Mouse (Mus musculus) midbrain, embryonic 16.5 days (tissue): ENCODE measurements at regions not wholly inside any gene's neighbourhood (a gene's known extent, or its start where the extent isn't known, plus 50 kb on each side); places are given as distances from the start of the nearest gene placed in this dataset.

Source experiments
- ATAC-seq: fragments of 200-750 bp; cut with Nextera tagmentation; 2 replicates; pipeline ENCODE4 v1.8.0; 2017; ENCODE audit warnings: moderate TSS enrichment
- H3K27ac ChIP-seq: fragments of 300-500 bp; sonication (generic); 2 replicates; pipeline ENCODE4 v1.5.1; 2014; ENCODE audit warnings: mild to moderate bottlenecking, low read length, mixed read lengths
- H3K27me3 ChIP-seq: fragments of 300-500 bp; sonication (generic); 2 replicates; pipeline ENCODE4 v1.6.1; 2014; ENCODE audit warnings: low read depth, low read length, mixed read lengths; ENCODE audit not compliant: control insufficient read depth, insufficient read depth
- H3K36me3 ChIP-seq: fragments of 300-500 bp; sonication (generic); 2 replicates; pipeline ENCODE4 v1.6.1; 2014; ENCODE audit warnings: mild to moderate bottlenecking, low read length, moderate library complexity, mixed read lengths; ENCODE audit not compliant: control insufficient read depth, insufficient read depth
- H3K4me1 ChIP-seq: fragments of 300-500 bp; sonication (generic); 2 replicates; pipeline ENCODE4 v1.6.1; 2014; ENCODE audit warnings: mild to moderate bottlenecking, low read length, mixed read lengths; ENCODE audit not compliant: control insufficient read depth, insufficient read depth
- H3K4me2 ChIP-seq: fragments of 300-500 bp; sonication (generic); 2 replicates; pipeline ENCODE4 v1.6.1; 2014; ENCODE audit warnings: mild to moderate bottlenecking, low read length, mixed read lengths
- H3K4me3 ChIP-seq: fragments of 300-500 bp; sonication (generic); 2 replicates; pipeline ENCODE4 v1.5.1; 2014; ENCODE audit warnings: low read depth, mild to moderate bottlenecking, low read length, moderate library complexity, mixed read lengths
- H3K9ac ChIP-seq: fragments of 300-500 bp; sonication (generic); 2 replicates; pipeline ENCODE4 v1.6.1; 2014; ENCODE audit warnings: low read depth, low read length, mixed read lengths
- H3K9me3 ChIP-seq: fragments of 300-500 bp; sonication (generic); replicated peaks from 2 replicates; pipeline ENCODE4 v1.6.1; 2014; ENCODE audit warnings: mild to moderate bottlenecking, low read length, mixed read lengths; ENCODE audit not compliant: control insufficient read depth, poor library complexity, severe bottlenecking
- WGBS: fragments of 180-500 bp; shearing (Covaris S2); extraction: QIAGEN DNeasy Blood & Tissue Kit; methylation state at CpG from one replicate; pipeline ENCODE4 v1.1.7; 2014; 5-methylcytosine and 5-hydroxymethylcytosine counted together

GRCm38 (mm10) chr13:7306995-7307394 lies 658.4 kb upstream of the Pfkp start:
- H3K36me3 ChIP-seq = no peaks in the 10 kb centered on the region
- H3K9ac ChIP-seq = no peak overlapping the region
- H3K4me1 ChIP-seq = no peaks in the 10 kb centered on the region
- no peaks in the 10 kb centered on the region for H3K27me3 ChIP-seq
- no peaks in the 10 kb centered on the region for H3K9me3 ChIP-seq
- no peak overlapping the region for H3K4me3 ChIP-seq
- no peak for ATAC-seq
- no peak overlapping the region for H3K4me2 ChIP-seq
- no peak overlapping the region for H3K27ac ChIP-seq
- WGBS = 89% methylated on average over 1 of the region's 1 CpGs

DNA sequence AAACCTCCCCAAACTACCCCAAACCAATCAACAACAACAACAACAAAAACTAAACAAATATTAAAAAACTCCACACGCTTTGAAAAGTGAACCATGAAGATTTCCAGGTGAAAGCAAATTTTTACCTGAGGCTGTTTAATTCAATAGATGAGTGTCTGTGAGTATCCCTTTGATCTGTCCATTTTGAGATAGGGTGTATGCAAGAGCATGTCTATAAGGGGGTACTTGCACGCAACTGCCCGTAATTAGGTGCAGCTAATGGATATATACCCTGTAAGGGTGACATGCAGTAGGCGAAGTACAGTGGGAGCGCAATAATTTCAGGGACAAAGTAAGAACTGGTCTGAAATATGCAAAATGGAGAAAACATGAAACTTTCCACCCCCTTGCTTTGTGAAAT lies 658.8 kb upstream of the Pfkp start:
- no peak overlapping the region for H3K27ac ChIP-seq
- H3K27me3 ChIP-seq = no peaks in the 10 kb centered on the region
- ATAC-seq = no peak
- WGBS = 93% methylated on average over 5 of the region's 5 CpGs
- H3K9ac ChIP-seq = no peak overlapping the region
- no peaks in the 10 kb centered on the region for H3K36me3 ChIP-seq
- no peak overlapping the region for H3K4me2 ChIP-seq
- no peak overlapping the region for H3K4me3 ChIP-seq
- H3K4me1 ChIP-seq = no peaks in the 10 kb centered on the region
- no peaks in the 10 kb centered on the region for H3K9me3 ChIP-seq

GRCm38 (mm10) chr13:7313474-7313873 lies 664.9 kb upstream of the Pfkp start:
- H3K4me2 ChIP-seq = no peak overlapping the region
- no peaks in the 10 kb centered on the region for H3K27me3 ChIP-seq
- no peak overlapping the region for H3K9ac ChIP-seq
- H3K4me3 ChIP-seq = no peak overlapping the region
- no peaks in the 10 kb centered on the region for H3K36me3 ChIP-seq
- H3K9me3 ChIP-seq = no peaks in the 10 kb centered on the region
- no peak overlapping the region for H3K27ac ChIP-seq
- ATAC-seq = no peak
- 94% methylated on average over 1 of the region's 1 CpGs for WGBS
- H3K4me1 ChIP-seq = no peaks in the 10 kb centered on the region

DNA sequence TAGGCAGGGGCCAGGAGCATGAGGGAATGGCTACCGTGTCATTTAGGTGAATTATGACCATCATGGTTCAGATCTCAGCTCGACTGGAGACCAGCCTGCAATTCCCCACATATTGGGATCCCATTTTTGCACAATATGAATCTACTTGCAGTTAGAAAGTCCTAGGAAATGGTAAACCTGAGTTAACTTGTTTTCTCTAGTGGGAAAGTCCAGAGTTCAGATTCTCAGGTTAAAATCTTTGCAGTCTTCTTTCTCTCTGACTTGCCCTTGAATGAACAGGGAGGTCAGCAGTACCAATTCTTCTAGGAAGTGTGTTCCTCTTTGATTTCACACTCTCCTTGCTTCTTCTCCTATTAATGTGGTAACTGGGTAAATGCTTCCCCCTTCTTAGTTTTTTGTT lies 681.6 kb upstream of the Pfkp start:
- Histone ChIP-seq H3K9me3 (no peaks in the 10 kb centered on the region), H3K36me3 (no peaks in the 10 kb centered on the region), H3K27ac (no peak overlapping the region), H3K4me1 (no peaks in the 10 kb centered on the region), H3K4me2 (no peak overlapping the region), H3K27me3 (no peaks in the 10 kb centered on the region), H3K9ac (no peak overlapping the region), H3K4me3 (no peak overlapping the region)
- ATAC-seq = no peak
- 79% methylated on average over 2 of the region's 2 CpGs for WGBS

GRCm38 (mm10) chr13:7345760-7346159 lies 697.2 kb upstream of the Pfkp start:
- 95% methylated on average over 1 of the region's 1 CpGs for WGBS
- H3K9me3 ChIP-seq = no peaks in the 10 kb centered on the region
- no peaks in the 10 kb centered on the region for H3K27me3 ChIP-seq
- no peak overlapping the region for H3K9ac ChIP-seq
- H3K4me3 ChIP-seq = no peak overlapping the region
- no peak for ATAC-seq
- no peak overlapping the region for H3K4me2 ChIP-seq
- H3K27ac ChIP-seq = no peak overlapping the region
- H3K36me3 ChIP-seq = no peaks in the 10 kb centered on the region
- H3K4me1 ChIP-seq = no peaks in the 10 kb centered on the region

GRCm38 (mm10) chr13:7348431-7348830 lies 699.9 kb upstream of the Pfkp start:
- no peak overlapping the region for H3K9ac ChIP-seq
- no peaks in the 10 kb centered on the region for H3K9me3 ChIP-seq
- no peaks in the 10 kb centered on the region for H3K36me3 ChIP-seq
- ATAC-seq = no peak
- no peaks in the 10 kb centered on the region for H3K4me1 ChIP-seq
- no peaks in the 10 kb centered on the region for H3K27me3 ChIP-seq
- no peak overlapping the region for H3K27ac ChIP-seq
- H3K4me3 ChIP-seq = no peak overlapping the region
- H3K4me2 ChIP-seq = no peak overlapping the region

DNA sequence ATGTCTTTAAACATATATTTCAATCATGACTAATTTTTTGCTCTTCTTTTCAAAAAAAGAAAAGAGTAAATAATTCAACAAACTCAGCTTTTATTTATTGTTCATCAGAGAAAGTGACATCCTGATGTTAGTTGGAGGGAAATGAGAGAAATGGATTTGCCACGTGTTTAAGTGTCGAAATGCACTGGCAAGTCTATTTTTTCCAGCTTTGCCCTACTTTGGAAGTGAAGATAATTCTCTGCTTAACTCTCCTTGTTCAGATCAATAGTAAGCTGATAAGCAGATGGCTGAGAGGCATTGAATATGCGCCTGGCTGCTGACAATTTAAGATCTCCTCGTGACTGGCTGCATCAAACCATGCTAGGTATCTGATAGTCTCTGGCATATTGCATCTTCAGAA lies 704.4 kb upstream of the Pfkp start:
- no peak for ATAC-seq
- no peak overlapping the region for H3K4me2 ChIP-seq
- no peak overlapping the region for H3K4me3 ChIP-seq
- 59% methylated on average over 4 of the region's 4 CpGs for WGBS
- no peaks in the 10 kb centered on the region for H3K4me1 ChIP-seq
- no peaks in the 10 kb centered on the region for H3K9me3 ChIP-seq
- no peaks in the 10 kb centered on the region for H3K36me3 ChIP-seq
- no peak overlapping the region for H3K9ac ChIP-seq
- H3K27ac ChIP-seq = no peak overlapping the region
- no peaks in the 10 kb centered on the region for H3K27me3 ChIP-seq

DNA sequence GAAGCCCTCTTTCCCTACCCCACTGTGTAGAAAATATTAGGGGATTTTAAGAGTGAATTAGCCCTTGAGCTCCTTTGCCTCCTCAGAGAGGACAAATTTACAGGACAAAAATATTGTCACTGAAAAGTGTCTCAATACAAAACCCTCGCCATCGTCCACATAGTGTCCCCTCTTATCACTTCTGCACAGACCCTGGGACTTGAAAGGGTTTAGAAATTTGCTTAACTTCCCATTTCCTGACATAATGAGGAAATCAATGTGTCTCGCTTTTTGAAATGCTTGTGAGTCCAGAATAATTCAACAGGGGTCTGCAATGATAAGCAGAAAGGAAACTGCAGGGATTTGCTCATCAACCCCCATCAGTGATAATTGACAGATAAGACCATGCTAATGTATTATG lies 708.5 kb upstream of the Pfkp start:
- no peak overlapping the region for H3K4me2 ChIP-seq
- no peaks in the 10 kb centered on the region for H3K9me3 ChIP-seq
- no peaks in the 10 kb centered on the region for H3K36me3 ChIP-seq
- H3K4me3 ChIP-seq = no peak overlapping the region
- no peak overlapping the region for H3K27ac ChIP-seq
- H3K9ac ChIP-seq = no peak overlapping the region
- ATAC-seq = peak; percentile 58; the same call in 1 of the 2 replicates
- no peaks in the 10 kb centered on the region for H3K4me1 ChIP-seq
- no peaks in the 10 kb centered on the region for H3K27me3 ChIP-seq
- WGBS = 61% methylated on average over 3 of the region's 3 CpGs

- no peak overlapping the region for H3K27ac ChIP-seq
- H3K9ac ChIP-seq = no peak overlapping the region
- 34% methylated on average over 8 of the region's 8 CpGs for WGBS
- H3K4me2 ChIP-seq = no peak overlapping the region
- peaks cover 4% of the 10 kb centered on the region; the same call in 1 of the 2 replicates for H3K4me1 ChIP-seq
- H3K27me3 ChIP-seq = no peaks in the 10 kb centered on the region
- 0 out of 2 replicates have a peak, but pooled peaks cover 3% of the 10 kb centered on the region for H3K9me3 ChIP-seq
- no peaks in the 10 kb centered on the region for H3K36me3 ChIP-seq
- 0 out of 2 replicates have a peak, but pooled peaks have one; percentile 36 for ATAC-seq
- no peak overlapping the region for H3K4me3 ChIP-seq
Observed at GRCm38 (mm10) chr13:7373559-7373958, 725.0 kb upstream of the Pfkp start.
